Comparison of ENCODE assay signal across 12 mouse cellular contexts in genomic region chr19:22931006-22931405, GRCm38 (mm10).
DNase-seq lines count a peak whose midpoint lies in the region; ATAC-seq and TF ChIP-seq lines count a peak whose summit lies in the region.
"Had no signal": no experiment of that assay in that cellular context is flagged by ENCODE, and none has a peak within 500 bp of the region (broad histone marks: within the 10 kb centered on the region; RNA-seq: fewer than 3 reads in every experiment).

No protein-coding gene starts in this region.

- peaks cover 2% of the 10 kb centered on the region; the same call in 1 of the 2 replicates for H3K36me3 ChIP-seq in heart, adult 2 months (ENCODE audit: control insufficient read depth, insufficient read depth, low read length)
- H3K36me3 ChIP-seq in heart, embryonic 12.5 days = no peaks in the 10 kb centered on the region
- no peaks in the 10 kb centered on the region for H3K36me3 ChIP-seq in lung, embryonic 16.5 days (ENCODE audit: control insufficient read depth, insufficient read depth, low read length)
- H3K36me3 ChIP-seq in stomach, postnatal 0 days (ENCODE audit: control insufficient read depth, insufficient read depth, low read length) = no peaks in the 10 kb centered on the region
- H3K36me3 ChIP-seq: limb, embryonic 13.5 days; midbrain, embryonic 15.5 days had no signal

- WGBS in heart, adult 2 months = 62% methylated on average over 6 of the region's 6 CpGs
- WGBS in heart, embryonic 12.5 days = 82% methylated on average over 6 of the region's 6 CpGs
- WGBS in lung, embryonic 16.5 days = 68% methylated on average over 6 of the region's 6 CpGs
- 76% methylated on average over 6 of the region's 6 CpGs for WGBS in stomach, postnatal 0 days

- no peak for ATAC-seq in heart, embryonic 12.5 days (ENCODE audit: insufficient number of reproducible peaks, low FRiP score)
- no peak for ATAC-seq in lung, embryonic 16.5 days (ENCODE audit: low read depth)
- no peak for ATAC-seq in stomach, postnatal 0 days (ENCODE audit: low FRiP score, low TSS enrichment)

- H3K9ac ChIP-seq in heart, adult 2 months (ENCODE audit: low read depth, low read length) = peak overlapping the region; percentile 41; the same call in 1 of the 2 replicates
- no peak overlapping the region for H3K9ac ChIP-seq in heart, embryonic 12.5 days
- no peak overlapping the region for H3K9ac ChIP-seq in lung, embryonic 16.5 days (ENCODE audit: low read length)
- H3K9ac ChIP-seq in stomach, postnatal 0 days (ENCODE audit: low read length) = no peak overlapping the region
- H3K9ac ChIP-seq: forebrain, embryonic 13.5 days; limb, embryonic 13.5 days; liver, embryonic 14.5 days; midbrain, embryonic 15.5 days had no signal

- DNase-seq in heart, adult 2 months = no peak
- no peak for DNase-seq in lung, postnatal 36 days
- DNase-seq in frontal cortex, postnatal 36 days (ENCODE audit: low spot score in 2 of 2) = peak; percentile 60 to 64
- peak; percentile 28 to 45 for DNase-seq in right cerebral cortex, postnatal 36 days (ENCODE audit: low spot score in 2 of 2)
- DNase-seq in stomach, postnatal 0 days (ENCODE audit: low spot score) = no peak
- DNase-seq: thymus, adult 18-20 months had no signal

- peak overlapping the region; percentile 70 for H3K27ac ChIP-seq in heart, adult 2 months
- no peak overlapping the region for H3K27ac ChIP-seq in heart, embryonic 12.5 days (ENCODE audit: poor library complexity, severe bottlenecking)
- no peak overlapping the region for H3K27ac ChIP-seq in lung, embryonic 16.5 days (ENCODE audit: low read length)
- H3K27ac ChIP-seq in stomach, postnatal 0 days (replicated peaks) = no peak overlapping the region
- H3K27ac ChIP-seq: forebrain, embryonic 13.5 days; limb, embryonic 13.5 days; liver, embryonic 14.5 days; midbrain, embryonic 15.5 days had no signal

- no peak for TF ChIP-seq EP300 in heart, adult 2 months (IDR thresholded peaks at IDR 0.05; ENCODE audit: insufficient read depth, low read depth, low read length)
- TF ChIP-seq EP300 in stomach, postnatal 0 days (optimal IDR thresholded peaks at IDR 0.05) = no peak

- H3K4me1 ChIP-seq in heart, adult 2 months (ENCODE audit: control insufficient read depth, insufficient read depth, low read length) = peaks cover 14% of the 10 kb centered on the region
- peaks cover 9% of the 10 kb centered on the region; the same call in 1 of the 2 replicates for H3K4me1 ChIP-seq in heart, embryonic 12.5 days (replicated peaks)
- peaks cover 9% of the 10 kb centered on the region for H3K4me1 ChIP-seq in lung, embryonic 16.5 days (replicated peaks; ENCODE audit: control insufficient read depth, insufficient read depth, low read length)
- no peaks in the 10 kb centered on the region for H3K4me1 ChIP-seq in stomach, postnatal 0 days (replicated peaks; ENCODE audit: control insufficient read depth, insufficient read depth)
- H3K4me1 ChIP-seq: forebrain, embryonic 13.5 days; midbrain, embryonic 15.5 days had no signal

- intact Hi-C loops in heart, adult 2 months (cut with DNase I) = no loop called here

- TF ChIP-seq POLR2A in heart, adult 2 months (IDR thresholded peaks at IDR 0.05; ENCODE audit: insufficient read depth, low read depth, low read length) = no peak

- H3K4me2 ChIP-seq in heart, embryonic 12.5 days = no peak overlapping the region
- H3K4me2 ChIP-seq in lung, embryonic 16.5 days (ENCODE audit: low read depth, low read length) = 0 out of 2 replicates have a peak overlapping the region, but pooled peaks have one; percentile 3
- H3K4me2 ChIP-seq in stomach, postnatal 0 days (replicated peaks; ENCODE audit: low read depth) = no peak overlapping the region
- H3K4me2 ChIP-seq: forebrain, embryonic 13.5 days; limb, embryonic 13.5 days; midbrain, embryonic 15.5 days had no signal

- no peaks in the 10 kb centered on the region for H3K79me2 ChIP-seq in heart, adult 2 months (replicated peaks; ENCODE audit: control insufficient read depth, insufficient read depth, low read length)

- H3K27me3 ChIP-seq in heart, adult 2 months (ENCODE audit: control insufficient read depth, insufficient read depth, low read length) = no peaks in the 10 kb centered on the region
- H3K27me3 ChIP-seq in heart, embryonic 12.5 days (replicated peaks) = no peaks in the 10 kb centered on the region
- H3K27me3 ChIP-seq in lung, embryonic 16.5 days (ENCODE audit: control insufficient read depth, insufficient read depth, low read depth, low read length) = no peaks in the 10 kb centered on the region
- H3K27me3 ChIP-seq in stomach, postnatal 0 days (ENCODE audit: control insufficient read depth, insufficient read depth, low read length) = no peaks in the 10 kb centered on the region
- H3K27me3 ChIP-seq: forebrain, embryonic 13.5 days; limb, embryonic 13.5 days; midbrain, embryonic 15.5 days had no signal

- H3K9me3 ChIP-seq in heart, embryonic 12.5 days (replicated peaks) = no peaks in the 10 kb centered on the region
- H3K9me3 ChIP-seq in lung, embryonic 16.5 days (ENCODE audit: control insufficient read depth, low read length) = no peaks in the 10 kb centered on the region
- H3K9me3 ChIP-seq in stomach, postnatal 0 days (ENCODE audit: control insufficient read depth, low read length) = no peaks in the 10 kb centered on the region
- H3K9me3 ChIP-seq: forebrain, embryonic 13.5 days; limb, embryonic 13.5 days; midbrain, embryonic 15.5 days had no signal

- H3K4me3 ChIP-seq in heart, adult 2 months = no peak overlapping the region
- H3K4me3 ChIP-seq in heart, embryonic 12.5 days = no peak overlapping the region
- no peak overlapping the region for H3K4me3 ChIP-seq in lung, embryonic 16.5 days (ENCODE audit: low read length)
- H3K4me3 ChIP-seq in stomach, postnatal 0 days (ENCODE audit: low read depth, low read length) = no peak overlapping the region
- H3K4me3 ChIP-seq: forebrain, embryonic 13.5 days; limb, embryonic 13.5 days; midbrain, embryonic 15.5 days had no signal

- TF ChIP-seq CTCF in heart, adult 2 months (IDR thresholded peaks at IDR 0.05) = no peak
- no peak for TF ChIP-seq CTCF in stomach, postnatal 0 days (IDR thresholded peaks at IDR 0.05; ENCODE audit: low read depth)

Comparison
In these comparisons a context has a peak if more than half of its experiments do, and no peak if none do; other contexts are left out.
1. DNase-seq: peak in frontal cortex, postnatal 36 days (2 of 2) and right cerebral cortex, postnatal 36 days (2 of 2); none in heart, adult 2 months (0 of 2), lung, postnatal 36 days (single experiment) and stomach, postnatal 0 days (single experiment).